ENCODE assay signal across 12 mouse cellular contexts in genomic region chr4:57885186-57885585, GRCm38 (mm10). TPM values are rescaled to one million over a fixed set of nuclear protein-coding genes. Genes with fewer than 3 reads are reported as not detected.
"Had no signal": no experiment of that assay in that cellular context is flagged by ENCODE, and none has a peak within 500 bp of the region (broad histone marks: within the 10 kb centered on the region; RNA-seq: fewer than 3 reads in every experiment).

No protein-coding gene starts in this region.

- DNase-seq: kidney, postnatal 36 days; lung, adult 2 months; lung, postnatal 36 days; right cerebral cortex, postnatal 25 days; thymus, adult 18-20 months; thymus, postnatal 14 days had no signal

- H3K27ac ChIP-seq: kidney, postnatal 0 days; limb, embryonic 13.5 days; liver, embryonic 15.5 days; midbrain, embryonic 13.5 days had no signal

- H3K4me3 ChIP-seq: limb, embryonic 13.5 days; liver, embryonic 15.5 days; midbrain, embryonic 13.5 days had no signal

- H3K4me2 ChIP-seq: limb, embryonic 13.5 days; liver, embryonic 15.5 days; midbrain, embryonic 13.5 days had no signal

- H3K27me3 ChIP-seq: limb, embryonic 13.5 days; liver, embryonic 15.5 days; midbrain, embryonic 13.5 days had no signal

- H3K9me3 ChIP-seq: limb, embryonic 13.5 days; liver, embryonic 15.5 days; midbrain, embryonic 13.5 days had no signal

- ATAC-seq: lung, postnatal 0 days had no signal

- H3K36me3 ChIP-seq: limb, embryonic 13.5 days; liver, embryonic 15.5 days; midbrain, embryonic 13.5 days had no signal

- H3K9ac ChIP-seq: limb, embryonic 13.5 days; liver, embryonic 15.5 days; midbrain, embryonic 13.5 days had no signal

- H3K4me1 ChIP-seq: liver, embryonic 15.5 days had no signal

RNA-seq across cellular contexts. Expression of gene D630039A03Rik, which starts 30.9 kb away (rescaled TPM):
- total RNA-seq: megakaryocyte progenitor cell, adult 5-6 weeks had no signal
- polyA plus RNA-seq: midbrain, embryonic 13.5 days had no signal
